Mouse (Mus musculus): Measurements from ENCODE around the gene Itga8. TPM values are rescaled to one million over a fixed set of nuclear protein-coding genes. Genes with fewer than 3 reads are reported as not detected.

The Itga8 gene
- total RNA-seq, 2 experiments from 2014 or later = 5.0 to 7.9 TPM

- DNase-seq = no peak
Observed at GRCm38 (mm10) chr2:12295150-12295549, 6.6 kb downstream of the Itga8 start.

GRCm38 (mm10) chr2:12294060-12294459 is 7.7 kb downstream of the Itga8 start:
- no peak for DNase-seq

GRCm38 (mm10) chr2:12293458-12293857 is 8.3 kb downstream of the Itga8 start:
- no peak for DNase-seq

GRCm38 (mm10) chr2:12292023-12292820 is 9.5 kb downstream of the Itga8 start:
- DNase-seq = no peak

GRCm38 (mm10) chr2:12290235-12290634 is 11.5 kb downstream of the Itga8 start:
- no peak for DNase-seq

GRCm38 (mm10) chr2:12287831-12288230 is 13.9 kb downstream of the Itga8 start:
- no peak for DNase-seq

- no peak for DNase-seq
Observed at GRCm38 (mm10) chr2:12280664-12281063, 21.1 kb downstream of the Itga8 start.

GRCm38 (mm10) chr2:12279070-12279612 is 22.6 kb downstream of the Itga8 start:
- no peak for DNase-seq

GRCm38 (mm10) chr2:12256635-12257317 is 44.9 kb downstream of the Itga8 start:
- DNase-seq = no peak

GRCm38 (mm10) chr2:12255901-12256300 is 45.8 kb downstream of the Itga8 start:
- DNase-seq = no peak

GRCm38 (mm10) chr2:12235345-12235744 is 66.4 kb downstream of the Itga8 start:
- no peak for DNase-seq

GRCm38 (mm10) chr2:12229721-12230120 is 72.0 kb downstream of the Itga8 start:
- DNase-seq = no peak

GRCm38 (mm10) chr2:12228335-12228734 is 73.4 kb downstream of the Itga8 start:
- no peak for DNase-seq

GRCm38 (mm10) chr2:12227243-12227642 is 74.5 kb downstream of the Itga8 start:
- DNase-seq = no peak

GRCm38 (mm10) chr2:12226367-12226766 is 75.4 kb downstream of the Itga8 start:
- DNase-seq = no peak

GRCm38 (mm10) chr2:12221671-12222070 is 80.1 kb downstream of the Itga8 start:
- no peak for DNase-seq

- no peak for DNase-seq
Observed at GRCm38 (mm10) chr2:12213464-12213790, 88.3 kb downstream of the Itga8 start.

- no peak for DNase-seq
Observed at GRCm38 (mm10) chr2:12212662-12213463, 88.9 kb downstream of the Itga8 start.

- no peak for DNase-seq
Observed at GRCm38 (mm10) chr2:12208142-12208541, 93.6 kb downstream of the Itga8 start.

GRCm38 (mm10) chr2:12206353-12206752 is 95.4 kb downstream of the Itga8 start:
- no peak for DNase-seq

- DNase-seq = no peak
Observed at GRCm38 (mm10) chr2:12205875-12206274, 95.8 kb downstream of the Itga8 start.

GRCm38 (mm10) chr2:12203231-12203630 is 98.5 kb downstream of the Itga8 start:
- no peak for DNase-seq

GRCm38 (mm10) chr2:12198699-12199098 is 103.0 kb downstream of the Itga8 start:
- no peak for DNase-seq
